10 mouse cellular contexts compared by ENCODE assay signal in genomic region chr17:35220156-35220952, GRCm38 (mm10). TPM values are rescaled to one million over a fixed set of nuclear protein-coding genes. Genes with fewer than 3 reads are reported as not detected.
A peak's percentile ranks its signal among the peaks of the same experiment; 100 is the strongest.
DNase-seq lines count a peak whose midpoint lies in the region; ATAC-seq and TF ChIP-seq lines count a peak whose summit lies in the region.
"Had no signal": no experiment of that assay in that cellular context is flagged by ENCODE, and none has a peak within 500 bp of the region (broad histone marks: within the 10 kb centered on the region; RNA-seq: fewer than 3 reads in every experiment).

Gene Gm16181 (plus strand): TSS chr17:35220834.

- DNase-seq in midbrain, embryonic 14.5 days: no peak
- DNase-seq in midbrain, postnatal 0 days (ENCODE audit: low spot score): no peak
- no peak for DNase-seq in heart, embryonic 10.5 days (ENCODE audit: low spot score)
- peak; percentile 71 for DNase-seq in kidney, postnatal 14 days
- no peak for DNase-seq in stomach, postnatal 0 days (ENCODE audit: low spot score)
- DNase-seq in cerebellum, postnatal 10 days: no peak
- no peak for DNase-seq in adrenal gland, postnatal 25 days
- no peak for DNase-seq in hindbrain, postnatal 0 days (ENCODE audit: low spot score)
- DNase-seq: adrenal gland, adult 8-10 months had no signal

- H3K4me2 ChIP-seq in midbrain, embryonic 14.5 days (ENCODE audit: low read length): no peak within 1 kb of the TSS
- no peak within 1 kb of the TSS for H3K4me2 ChIP-seq in midbrain, postnatal 0 days (ENCODE audit: low read depth, low read length, poor library complexity, severe bottlenecking)
- H3K4me2 ChIP-seq in stomach, postnatal 0 days (replicated peaks; ENCODE audit: low read depth): no peak within 1 kb of the TSS
- H3K4me2 ChIP-seq in hindbrain, postnatal 0 days (ENCODE audit: low read depth, low read length): no peak within 1 kb of the TSS

- no peak for TF ChIP-seq EP300 in stomach, postnatal 0 days (optimal IDR thresholded peaks at IDR 0.05)

- 82% methylated on average over 28 of the region's 28 CpGs for WGBS in midbrain, embryonic 14.5 days
- WGBS in midbrain, postnatal 0 days: 76% methylated on average over 28 of the region's 28 CpGs
- 73% methylated on average over 28 of the region's 28 CpGs for WGBS in heart, embryonic 10.5 days
- WGBS in stomach, postnatal 0 days: 65% methylated on average over 28 of the region's 28 CpGs
- 75% methylated on average over 28 of the region's 28 CpGs for WGBS in hindbrain, postnatal 0 days

- no peaks in the 10 kb centered on the region for H3K4me1 ChIP-seq in midbrain, embryonic 14.5 days (ENCODE audit: control insufficient read depth, insufficient read depth, low read length)
- no peaks in the 10 kb centered on the region for H3K4me1 ChIP-seq in midbrain, postnatal 0 days (ENCODE audit: insufficient read depth, low read length)
- H3K4me1 ChIP-seq in heart, embryonic 10.5 days: peaks cover 38% of the 10 kb centered on the region
- no peaks in the 10 kb centered on the region for H3K4me1 ChIP-seq in stomach, postnatal 0 days (replicated peaks; ENCODE audit: control insufficient read depth, insufficient read depth)
- H3K4me1 ChIP-seq in hindbrain, postnatal 0 days (ENCODE audit: insufficient read depth, low read length): no peaks in the 10 kb centered on the region

- no peak within 1 kb of the TSS for H3K4me3 ChIP-seq in midbrain, embryonic 14.5 days (replicated peaks; ENCODE audit: low read depth, low read length)
- no peak within 1 kb of the TSS for H3K4me3 ChIP-seq in midbrain, postnatal 0 days (ENCODE audit: low read depth, low read length)
- peak within 1 kb of the TSS; percentile 9; the same call in 1 of the 2 replicates for H3K4me3 ChIP-seq in heart, embryonic 10.5 days
- H3K4me3 ChIP-seq in stomach, postnatal 0 days (ENCODE audit: low read depth, low read length): no peak within 1 kb of the TSS
- no peak within 1 kb of the TSS for H3K4me3 ChIP-seq in hindbrain, postnatal 0 days (ENCODE audit: low read length)

- peaks cover 32% of the 10 kb centered on the region for H3K36me3 ChIP-seq in midbrain, embryonic 14.5 days (ENCODE audit: control insufficient read depth, insufficient read depth, low read length)
- H3K36me3 ChIP-seq in midbrain, postnatal 0 days (ENCODE audit: insufficient read depth, low read length): peaks cover 21% of the 10 kb centered on the region
- H3K36me3 ChIP-seq in heart, embryonic 10.5 days: peaks cover 33% of the 10 kb centered on the region
- H3K36me3 ChIP-seq in stomach, postnatal 0 days (ENCODE audit: control insufficient read depth, insufficient read depth, low read length): no peaks in the 10 kb centered on the region; the same call in 1 of the 2 replicates
- peaks cover 12% of the 10 kb centered on the region for H3K36me3 ChIP-seq in hindbrain, postnatal 0 days (ENCODE audit: insufficient read depth, low read length)

- H3K9ac ChIP-seq in midbrain, embryonic 14.5 days (replicated peaks; ENCODE audit: low read length): peak within 1 kb of the TSS; percentile 26; the same call in 1 of the 2 replicates
- H3K9ac ChIP-seq in midbrain, postnatal 0 days (replicated peaks; ENCODE audit: low read length, poor library complexity, severe bottlenecking): no peak within 1 kb of the TSS
- H3K9ac ChIP-seq in stomach, postnatal 0 days (ENCODE audit: low read length): 0 out of 2 replicates have a peak within 1 kb of the TSS, but pooled peaks have one; percentile 8
- no peak within 1 kb of the TSS for H3K9ac ChIP-seq in hindbrain, postnatal 0 days (replicated peaks; ENCODE audit: low read length)

- TF ChIP-seq CTCF in midbrain, postnatal 0 days (IDR thresholded peaks at IDR 0.05): no peak
- TF ChIP-seq CTCF in stomach, postnatal 0 days (IDR thresholded peaks at IDR 0.05; ENCODE audit: low read depth): no peak
- TF ChIP-seq CTCF in hindbrain, postnatal 0 days (IDR thresholded peaks at IDR 0.05; ENCODE audit: low read depth): no peak

- H3K27ac ChIP-seq in midbrain, embryonic 14.5 days (replicated peaks; ENCODE audit: low read depth, low read length): no peak within 1 kb of the TSS
- H3K27ac ChIP-seq in midbrain, postnatal 0 days (ENCODE audit: low read depth, low read length): no peak within 1 kb of the TSS
- H3K27ac ChIP-seq in heart, embryonic 10.5 days: peak within 1 kb of the TSS; percentile 75
- H3K27ac ChIP-seq in stomach, postnatal 0 days (replicated peaks): peak within 1 kb of the TSS; percentile 71
- H3K27ac ChIP-seq in hindbrain, postnatal 0 days: no peak within 1 kb of the TSS

- no peaks in the 10 kb centered on the region for H3K9me3 ChIP-seq in midbrain, embryonic 14.5 days (ENCODE audit: control insufficient read depth, low read length)
- H3K9me3 ChIP-seq in midbrain, postnatal 0 days (ENCODE audit: low read length): no peaks in the 10 kb centered on the region
- H3K9me3 ChIP-seq in heart, embryonic 10.5 days: no peaks in the 10 kb centered on the region
- H3K9me3 ChIP-seq in stomach, postnatal 0 days (ENCODE audit: control insufficient read depth, low read length): no peaks in the 10 kb centered on the region
- H3K9me3 ChIP-seq in hindbrain, postnatal 0 days (ENCODE audit: low read length): no peaks in the 10 kb centered on the region

- no peaks in the 10 kb centered on the region for H3K27me3 ChIP-seq in midbrain, embryonic 14.5 days (ENCODE audit: control insufficient read depth, insufficient read depth, low read length)
- no peaks in the 10 kb centered on the region for H3K27me3 ChIP-seq in midbrain, postnatal 0 days (ENCODE audit: insufficient read depth, low read length)
- no peaks in the 10 kb centered on the region for H3K27me3 ChIP-seq in heart, embryonic 10.5 days (ENCODE audit: insufficient read depth, poor library complexity, severe bottlenecking)
- H3K27me3 ChIP-seq in stomach, postnatal 0 days (ENCODE audit: control insufficient read depth, insufficient read depth, low read length): no peaks in the 10 kb centered on the region
- H3K27me3 ChIP-seq in hindbrain, postnatal 0 days (ENCODE audit: insufficient read depth, low read length): no peaks in the 10 kb centered on the region

- no peak for ATAC-seq in midbrain, embryonic 14.5 days (ENCODE audit: low FRiP score, low TSS enrichment)
- ATAC-seq in midbrain, postnatal 0 days (ENCODE audit: low FRiP score): no peak
- ATAC-seq in stomach, postnatal 0 days (ENCODE audit: low FRiP score, low TSS enrichment): no peak; the same call in 1 of the 2 replicates
- ATAC-seq in hindbrain, postnatal 0 days: no peak

RNA-seq across cellular contexts. Expression of gene Gm16181, which starts in this region (rescaled TPM):
- polyA plus RNA-seq in midbrain, embryonic 14.5 days (2014; fragmentation: Nextera tagmentation; extraction: Ambion mirVana): not detected in 2 replicates
- not detected in 2 replicates for total RNA-seq in midbrain, postnatal 0 days (2014; rRNA removed)
- 0.33 TPM in 1 of 2 replicates, not detected in the other for polyA plus RNA-seq in midbrain, postnatal 0 days (2015; fragmentation: Nextera tagmentation; extraction: Ambion mirVana)
- polyA plus RNA-seq in heart, embryonic 10.5 days (2016; fragmentation: Nextera tagmentation; extraction: Ambion mirVana): 0.30 TPM in 1 of 2 replicates, not detected in the other
- 0.27 and 0.33 TPM in 2 replicates for polyA plus RNA-seq in stomach, postnatal 0 days (2015; fragmentation: Nextera tagmentation; extraction: Ambion mirVana)
- not detected in 2 replicates for total RNA-seq in adrenal gland, postnatal 25 days (2021)
- total RNA-seq in hindbrain, postnatal 0 days (2014; rRNA removed): not detected in 2 replicates
- 0.40 TPM in 1 of 2 replicates, not detected in the other for polyA plus RNA-seq in hindbrain, postnatal 0 days (2015; fragmentation: Nextera tagmentation; extraction: Ambion mirVana)
- total RNA-seq: adrenal gland, adult 8-10 months had no signal
- polyA plus RNA-seq: neural tube, embryonic 11.5 days had no signal

Comparison
In these comparisons a context has a peak if more than half of its experiments do, and no peak if none do; other contexts are left out.
1. H3K9ac ChIP-seq: peak in midbrain, embryonic 14.5 days (single experiment) and stomach, postnatal 0 days (single experiment); none in midbrain, postnatal 0 days (single experiment) and hindbrain, postnatal 0 days (single experiment).
2. H3K27ac ChIP-seq: peak in heart, embryonic 10.5 days (single experiment) and stomach, postnatal 0 days (single experiment); none in midbrain, embryonic 14.5 days (single experiment), midbrain, postnatal 0 days (single experiment) and hindbrain, postnatal 0 days (single experiment).